Mouse (Mus musculus): ENCODE results near the gene Lhpp. TPM values are rescaled to one million over a fixed set of nuclear protein-coding genes. Genes with fewer than 3 reads are reported as not detected.

The Lhpp gene
- polyA plus RNA-seq, 1 experiment from 2014 or later, result 25.7 TPM

DNA sequence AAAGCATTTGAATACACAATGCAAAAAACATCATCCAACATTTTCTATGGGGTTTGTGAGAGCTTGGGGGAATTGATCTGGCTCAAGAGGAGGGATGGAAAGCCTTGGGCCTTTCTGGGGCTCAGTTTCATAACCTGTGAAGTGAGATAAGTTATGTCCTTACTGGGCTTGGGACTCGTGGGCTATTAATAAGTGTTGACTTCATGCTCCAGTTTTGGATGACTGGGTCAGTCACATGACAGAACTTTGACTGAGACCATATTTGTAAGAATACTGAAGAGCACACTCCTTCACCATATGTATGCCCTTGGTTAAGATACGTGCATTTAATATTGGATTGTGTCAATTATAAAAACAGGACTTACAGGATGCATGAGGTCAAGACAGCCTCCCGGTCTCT is 17.0 kb downstream of the Lhpp start:
- Histone ChIP-seq H3K9me3 (no peaks in the 10 kb centered on the region), H3K27me3 (no peaks in the 10 kb centered on the region), H3K27ac (replicated peaks) (no peak overlapping the region), H3K4me3 (no peak overlapping the region), H3K4me2 (replicated peaks) (no peak overlapping the region), H3K4me1 (peaks cover 4% of the 10 kb centered on the region; the same call in 1 of the 2 replicates), H3K9ac (replicated peaks) (no peak overlapping the region), H3K36me3 (no peaks in the 10 kb centered on the region)
- 92% methylated on average over 3 of the region's 3 CpGs for WGBS
- ATAC-seq (replicated peaks), result no peak

DNA sequence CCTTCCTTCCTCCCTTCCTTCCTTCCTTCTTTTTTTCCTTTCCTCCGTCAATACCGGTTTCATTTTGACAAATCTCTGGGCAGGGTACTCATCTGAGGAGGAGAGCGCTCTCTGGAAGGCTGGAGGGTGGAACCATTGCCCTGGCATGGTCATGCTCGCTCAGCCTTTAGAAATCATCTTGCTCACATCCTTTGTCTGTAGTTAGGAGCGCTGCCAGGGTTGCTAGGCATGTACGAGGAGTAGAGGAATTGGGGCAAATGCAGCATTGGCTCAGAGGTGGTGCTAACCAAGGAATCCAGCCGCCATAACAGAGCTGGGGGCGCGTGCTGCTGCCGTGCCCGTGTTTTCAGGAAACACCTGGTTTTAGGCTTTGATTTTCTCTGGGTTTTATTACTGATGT is 20.9 kb downstream of the Lhpp start:
- Histone ChIP-seq H3K36me3 (no peaks in the 10 kb centered on the region), H3K4me2 (replicated peaks) (no peak overlapping the region), H3K4me3 (no peak overlapping the region), H3K27me3 (no peaks in the 10 kb centered on the region), H3K4me1 (peaks cover 4% of the 10 kb centered on the region; the same call in 1 of the 2 replicates), H3K9ac (replicated peaks) (no peak overlapping the region), H3K9me3 (no peaks in the 10 kb centered on the region), H3K27ac (replicated peaks) (no peak overlapping the region)
- ATAC-seq (replicated peaks), result no peak
- WGBS, result 59% methylated on average over 11 of the region's 11 CpGs

DNA sequence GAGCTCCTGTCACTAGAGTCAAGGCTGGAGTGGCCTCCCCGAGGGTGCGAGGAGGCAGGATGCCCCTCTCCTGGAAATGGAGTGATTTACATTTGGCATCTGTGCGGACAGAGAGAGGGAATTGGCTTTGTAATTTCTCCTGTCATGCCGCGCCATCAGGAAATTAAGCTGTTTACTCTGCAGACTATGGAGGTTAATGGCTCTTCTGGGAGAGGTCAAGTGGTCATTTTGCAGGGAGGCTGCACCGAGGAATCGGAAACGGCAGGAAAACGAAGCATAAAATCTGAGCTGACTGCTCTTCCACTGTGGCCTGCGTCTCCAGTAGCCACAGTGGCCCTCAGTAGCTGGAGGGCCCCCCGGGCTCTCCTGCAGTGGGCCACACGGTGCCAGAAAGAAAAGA is 26.9 kb downstream of the Lhpp start:
- Histone ChIP-seq H3K9ac (replicated peaks) (no peak overlapping the region), H3K27ac (replicated peaks) (no peak overlapping the region), H3K4me1 (peaks cover 9% of the 10 kb centered on the region), H3K27me3 (no peaks in the 10 kb centered on the region), H3K9me3 (no peaks in the 10 kb centered on the region), H3K4me3 (no peak overlapping the region), H3K36me3 (no peaks in the 10 kb centered on the region), H3K4me2 (replicated peaks) (no peak overlapping the region)
- WGBS, result 71% methylated on average over 12 of the region's 12 CpGs
- no peak for ATAC-seq (replicated peaks)

DNA sequence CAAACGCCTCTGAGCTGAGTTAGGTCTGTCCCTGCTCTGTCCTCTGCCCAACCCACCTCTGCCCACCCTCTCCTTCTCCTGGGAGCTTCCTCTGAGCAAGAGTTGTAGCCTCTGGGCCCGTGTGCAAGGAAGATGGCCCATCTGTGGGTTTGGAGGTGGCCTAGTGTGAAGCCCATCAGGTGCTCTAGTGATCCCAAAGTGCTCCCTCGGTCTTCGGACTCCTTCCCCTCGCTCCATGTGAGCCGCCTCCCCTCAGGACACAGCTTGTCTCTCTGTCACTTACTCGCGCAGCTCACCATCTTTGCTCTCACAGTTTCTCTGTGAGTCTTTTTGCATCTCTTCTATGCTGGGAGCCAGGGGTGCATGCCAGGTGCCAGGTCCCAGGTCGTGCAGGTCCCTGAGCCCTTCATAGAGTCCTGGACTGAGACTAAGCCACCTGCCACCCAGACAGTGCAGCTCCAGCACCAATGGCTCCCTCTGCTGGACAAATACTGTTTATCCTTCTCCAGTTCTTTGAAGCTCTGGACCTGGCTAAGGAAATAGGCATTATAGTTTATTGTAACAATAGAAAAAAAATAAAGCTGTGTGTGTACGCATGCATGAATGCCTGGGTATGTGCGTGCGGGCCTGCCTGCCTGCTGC is 28.1 kb downstream of the Lhpp start:
- no peak overlapping the region for H3K4me2 ChIP-seq (replicated peaks)
- ATAC-seq (replicated peaks), result peak; percentile 63
- H3K4me1 ChIP-seq, result peaks cover 9% of the 10 kb centered on the region
- H3K36me3 ChIP-seq, result no peaks in the 10 kb centered on the region
- no peak overlapping the region for H3K27ac ChIP-seq (replicated peaks)
- no peak overlapping the region for H3K9ac ChIP-seq (replicated peaks)
- no peak overlapping the region for H3K4me3 ChIP-seq
- 64% methylated on average over 12 of the region's 12 CpGs for WGBS
- no peaks in the 10 kb centered on the region for H3K9me3 ChIP-seq
- H3K27me3 ChIP-seq, result no peaks in the 10 kb centered on the region

DNA sequence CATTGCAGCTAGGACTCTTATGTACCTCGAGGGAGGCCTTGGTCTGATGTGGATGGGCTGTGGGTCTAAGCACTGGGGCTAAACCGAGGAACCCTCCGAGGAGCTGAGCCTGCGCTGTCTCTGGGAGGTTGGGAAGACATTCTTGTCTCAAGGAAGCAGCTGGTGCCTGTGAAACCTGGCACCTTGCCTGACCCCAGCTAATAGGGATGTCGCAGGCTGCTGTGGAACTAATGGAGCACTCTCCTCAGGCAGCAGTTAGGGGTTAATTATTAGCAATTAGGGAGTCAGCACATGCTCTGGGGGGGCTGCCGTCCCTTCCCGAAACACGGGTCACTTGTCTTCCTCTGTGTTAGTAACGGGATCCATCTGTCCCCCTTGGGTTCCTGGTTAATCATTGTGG is 30.5 kb downstream of the Lhpp start:
- H3K4me1 ChIP-seq, result peaks cover 9% of the 10 kb centered on the region
- no peaks in the 10 kb centered on the region for H3K27me3 ChIP-seq
- no peak overlapping the region for H3K9ac ChIP-seq (replicated peaks)
- no peaks in the 10 kb centered on the region for H3K9me3 ChIP-seq
- no peak overlapping the region for H3K27ac ChIP-seq (replicated peaks)
- no peak overlapping the region for H3K4me2 ChIP-seq (replicated peaks)
- WGBS, result 28% methylated on average over 9 of the region's 9 CpGs
- no peaks in the 10 kb centered on the region for H3K36me3 ChIP-seq
- ATAC-seq (replicated peaks), result no peak
- no peak overlapping the region for H3K4me3 ChIP-seq

DNA sequence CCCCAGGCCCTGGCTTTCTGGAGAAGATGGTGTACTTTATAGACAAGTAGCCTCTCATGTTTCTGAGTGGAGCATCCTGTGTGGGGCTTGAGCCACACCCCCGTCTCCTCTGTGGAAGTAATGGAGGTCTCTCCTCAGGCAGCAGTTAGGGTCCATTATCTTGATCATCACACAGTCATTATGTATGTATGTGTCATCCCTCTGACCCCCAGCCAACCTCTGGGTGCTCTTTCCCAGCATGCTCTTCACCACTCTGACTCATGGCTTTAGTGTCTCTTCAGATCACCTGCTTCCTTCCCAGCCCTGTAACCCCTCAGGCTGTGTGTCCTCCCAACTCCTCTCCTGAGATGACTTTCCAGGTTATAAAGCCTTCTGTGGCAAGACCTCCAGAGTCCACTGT is 31.2 kb downstream of the Lhpp start:
- ATAC-seq (replicated peaks), result no peak
- Histone ChIP-seq H3K36me3 (no peaks in the 10 kb centered on the region), H3K4me3 (no peak overlapping the region), H3K9me3 (no peaks in the 10 kb centered on the region), H3K27me3 (no peaks in the 10 kb centered on the region), H3K27ac (replicated peaks) (no peak overlapping the region), H3K9ac (replicated peaks) (no peak overlapping the region), H3K4me2 (replicated peaks) (no peak overlapping the region), H3K4me1 (peaks cover 9% of the 10 kb centered on the region)
- WGBS, result 86% methylated on average over 1 of the region's 1 CpGs

DNA sequence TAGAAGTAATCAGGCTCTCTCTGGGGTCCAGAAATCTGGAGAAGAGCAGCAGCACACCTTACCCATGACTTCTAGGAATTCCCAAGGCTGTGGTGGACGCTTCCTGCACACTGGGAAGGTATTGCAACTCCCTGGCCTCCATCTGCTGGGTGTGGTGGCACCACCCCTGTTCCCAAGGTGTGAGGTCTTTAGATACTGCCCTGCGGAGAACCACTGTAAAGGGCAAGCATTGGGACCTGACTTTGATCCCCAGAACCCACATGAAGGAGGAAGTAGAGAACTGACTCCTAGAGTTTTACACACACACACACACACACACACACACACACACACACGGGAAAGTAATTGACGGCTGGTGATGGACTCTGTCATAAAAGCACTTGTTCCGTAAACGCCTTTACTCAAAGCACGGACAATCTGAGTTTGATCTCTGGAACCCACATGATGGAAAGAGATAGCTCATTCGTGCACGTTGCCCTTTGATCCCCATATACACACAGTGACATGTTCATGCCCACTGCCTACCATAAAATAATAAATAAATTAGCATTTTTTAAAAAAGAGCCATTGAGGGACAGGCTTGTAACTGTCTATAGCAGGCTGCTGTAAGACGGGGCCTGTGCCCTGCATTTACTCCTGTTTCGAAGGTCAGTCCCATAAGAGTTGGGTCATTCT is 34.3 kb downstream of the Lhpp start:
- Histone ChIP-seq H3K9me3 (no peaks in the 10 kb centered on the region), H3K4me3 (no peak overlapping the region), H3K27me3 (no peaks in the 10 kb centered on the region), H3K9ac (replicated peaks) (no peak overlapping the region), H3K4me2 (replicated peaks) (no peak overlapping the region), H3K36me3 (no peaks in the 10 kb centered on the region), H3K27ac (replicated peaks) (no peak overlapping the region), H3K4me1 (peaks cover 9% of the 10 kb centered on the region)
- WGBS, result 92% methylated on average over 11 of the region's 11 CpGs
- no peak for ATAC-seq (replicated peaks)

DNA sequence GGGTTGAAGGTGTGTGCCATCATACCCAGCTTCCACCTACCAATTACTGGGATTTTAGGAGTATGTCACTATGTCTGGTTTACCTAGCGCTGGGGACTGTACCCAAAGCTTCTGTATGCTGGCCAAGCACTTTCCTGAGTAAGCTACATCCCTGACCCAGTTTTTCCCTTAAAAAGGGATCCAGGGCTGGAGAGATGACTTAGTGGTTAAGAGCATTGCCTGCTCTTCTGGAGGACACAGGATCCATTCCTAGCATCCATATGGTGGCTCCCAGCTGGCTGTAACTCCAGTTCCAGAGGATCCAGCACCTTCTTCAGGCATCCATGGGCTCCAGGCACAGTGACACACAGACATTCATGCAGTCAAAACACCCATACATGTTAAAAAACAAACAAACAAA is 36.1 kb downstream of the Lhpp start:
- 97% methylated on average over 1 of the region's 1 CpGs for WGBS
- ATAC-seq (replicated peaks), result no peak

DNA sequence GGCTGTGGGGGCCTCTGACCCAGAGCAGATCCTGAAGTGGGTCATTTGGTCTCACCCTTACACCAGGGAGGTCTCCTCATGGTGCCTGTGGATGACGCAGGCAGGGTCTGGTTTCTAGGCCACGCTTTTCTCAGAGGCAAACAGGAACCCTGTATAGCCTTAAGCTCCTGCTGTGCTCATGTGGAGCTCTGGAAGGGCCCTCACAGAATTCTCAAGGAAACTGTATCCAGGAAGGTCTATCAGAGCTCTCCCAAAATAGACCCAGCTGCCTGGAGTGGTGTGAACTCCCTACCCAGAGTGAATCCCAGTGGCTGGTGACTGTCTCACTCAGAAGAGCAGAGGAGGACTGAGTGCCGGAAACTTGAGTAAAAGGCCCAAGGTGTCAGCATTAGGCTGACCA is 44.0 kb downstream of the Lhpp start:
- Histone ChIP-seq H3K4me1 (peaks cover 28% of the 10 kb centered on the region), H3K36me3 (no peaks in the 10 kb centered on the region), H3K27ac (replicated peaks) (no peak overlapping the region), H3K4me2 (replicated peaks) (no peak overlapping the region), H3K4me3 (no peak overlapping the region), H3K9ac (replicated peaks) (no peak overlapping the region), H3K27me3 (no peaks in the 10 kb centered on the region), H3K9me3 (no peaks in the 10 kb centered on the region)
- no peak for ATAC-seq (replicated peaks)
- 82% methylated on average over 3 of the region's 3 CpGs for WGBS

More for the DNA sequence above, 36.1 kb downstream of the Lhpp start:
- no peak overlapping the region for H3K9ac ChIP-seq (replicated peaks)
- no peaks in the 10 kb centered on the region for H3K9me3 ChIP-seq
- H3K36me3 ChIP-seq, result no peaks in the 10 kb centered on the region
- no peak overlapping the region for H3K4me2 ChIP-seq (replicated peaks)
- H3K27ac ChIP-seq (replicated peaks), result no peak overlapping the region
- no peaks in the 10 kb centered on the region for H3K27me3 ChIP-seq
- H3K4me3 ChIP-seq, result no peak overlapping the region
- peaks cover under 1% of the 10 kb centered on the region; the same call in 1 of the 2 replicates for H3K4me1 ChIP-seq

DNA sequence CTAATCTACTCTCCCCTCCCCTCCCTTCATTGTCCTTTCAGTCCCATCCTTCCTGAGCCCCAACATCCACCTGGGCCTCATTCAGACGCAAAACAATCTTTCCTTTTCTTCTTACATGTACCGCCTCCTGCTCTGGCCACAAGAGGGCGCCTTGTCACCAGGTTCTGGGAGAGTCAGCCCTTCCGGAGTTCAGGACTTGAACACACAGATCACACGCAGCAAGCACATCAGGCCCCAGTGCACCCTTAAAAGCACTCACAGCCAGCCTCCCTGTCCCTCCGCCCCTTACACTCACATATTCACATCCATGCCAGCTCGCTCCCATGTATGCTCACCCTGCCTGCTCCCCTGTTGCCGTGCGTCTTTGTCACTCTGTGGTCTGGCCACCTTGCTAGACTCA is 45.6 kb downstream of the Lhpp start:
- 4% methylated on average over 9 of the region's 9 CpGs for WGBS
- H3K4me1 ChIP-seq, result peaks cover 34% of the 10 kb centered on the region
- no peaks in the 10 kb centered on the region for H3K27me3 ChIP-seq
- H3K4me3 ChIP-seq, result no peak overlapping the region
- peak; percentile 80 for ATAC-seq (replicated peaks)
- no peaks in the 10 kb centered on the region for H3K9me3 ChIP-seq
- H3K36me3 ChIP-seq, result no peaks in the 10 kb centered on the region
- no peak overlapping the region for H3K4me2 ChIP-seq (replicated peaks)
- H3K9ac ChIP-seq (replicated peaks), result 0 out of 2 replicates have a peak overlapping the region, but pooled peaks have one; percentile 10
- H3K27ac ChIP-seq (replicated peaks), result peak overlapping the region; percentile 59

DNA sequence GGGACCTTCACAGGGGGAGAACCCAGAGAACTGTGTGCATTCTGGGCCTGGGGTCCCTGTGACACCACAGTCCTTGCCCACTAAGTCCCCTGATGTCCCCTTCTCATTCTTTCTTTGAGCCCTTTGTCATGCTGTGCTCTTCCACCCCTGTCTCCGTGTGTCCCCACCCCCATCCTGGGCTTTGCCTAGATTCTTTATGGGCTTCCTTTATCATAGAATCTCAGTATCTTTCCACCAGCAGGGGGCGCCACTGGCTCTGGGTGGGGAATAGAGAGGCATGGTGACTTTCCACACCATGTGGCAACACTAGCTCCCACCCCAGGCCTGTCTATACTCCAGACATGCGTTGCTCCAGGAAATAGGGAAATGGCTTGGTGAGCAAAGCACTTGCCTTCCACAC is 46.1 kb downstream of the Lhpp start:
- Histone ChIP-seq H3K36me3 (no peaks in the 10 kb centered on the region), H3K4me1 (peaks cover 34% of the 10 kb centered on the region), H3K4me3 (no peak overlapping the region), H3K27me3 (no peaks in the 10 kb centered on the region), H3K27ac (replicated peaks) (peak overlapping the region; percentile 59), H3K9ac (replicated peaks) (no peak overlapping the region), H3K9me3 (no peaks in the 10 kb centered on the region), H3K4me2 (replicated peaks) (no peak overlapping the region)
- 2% methylated on average over 3 of the region's 3 CpGs for WGBS
- ATAC-seq (replicated peaks), result peak; percentile 62

DNA sequence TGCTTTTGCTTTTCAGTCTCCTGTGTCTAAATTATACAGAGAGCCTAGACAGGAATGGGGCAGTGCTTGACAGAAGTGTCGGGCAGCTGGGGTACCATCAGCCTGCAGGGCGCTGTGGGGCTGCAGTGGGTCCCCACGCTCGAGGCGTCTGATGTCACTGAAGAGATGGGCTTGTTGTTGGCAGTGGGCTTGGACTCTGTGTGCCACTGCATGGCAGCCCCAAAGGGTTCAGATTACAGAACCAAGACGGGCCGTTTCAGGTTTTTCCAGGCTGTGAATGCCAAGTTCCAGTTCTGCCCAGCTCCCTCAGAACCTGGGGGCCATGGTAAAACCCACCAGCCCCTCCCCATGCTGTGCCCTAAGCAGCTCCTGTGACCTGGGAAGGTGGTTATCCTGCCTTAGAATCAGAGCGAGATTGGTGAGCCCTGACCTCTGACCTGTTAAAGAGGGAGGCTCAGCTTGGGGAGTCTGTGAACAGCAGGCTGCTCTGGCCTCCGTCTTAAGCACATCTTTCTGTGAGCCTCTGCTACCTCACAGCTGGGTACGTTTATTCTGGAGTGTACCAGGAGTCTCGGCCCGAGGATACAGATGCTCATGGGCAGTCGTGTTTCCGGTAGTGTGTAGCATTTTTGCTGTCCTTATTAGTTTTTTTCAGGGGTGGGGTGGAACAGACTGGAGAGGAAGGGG is 47.1 kb downstream of the Lhpp start:
- 33% methylated on average over 14 of the region's 14 CpGs for WGBS
- H3K27ac ChIP-seq (replicated peaks), result no peak overlapping the region
- ATAC-seq (replicated peaks), result no peak

More for the DNA sequence above, 47.1 kb downstream of the Lhpp start:
- no peak overlapping the region for H3K9ac ChIP-seq (replicated peaks)
- no peaks in the 10 kb centered on the region for H3K36me3 ChIP-seq
- H3K4me3 ChIP-seq, result no peak overlapping the region
- H3K4me1 ChIP-seq, result peaks cover 34% of the 10 kb centered on the region
- H3K9me3 ChIP-seq, result no peaks in the 10 kb centered on the region
- no peaks in the 10 kb centered on the region for H3K27me3 ChIP-seq
- H3K4me2 ChIP-seq (replicated peaks), result no peak overlapping the region
